Mouse (Mus musculus) myocyte (in vitro differentiated cells): ENCODE measurements around the gene Qprt.

Source experiments
- E2F4 ChIP-seq: IDR thresholded peaks from one replicate; pipeline ENCODE4 v1.6.1; 2011; ENCODE audit warnings: mild to moderate bottlenecking, control low read depth, moderate library complexity; ENCODE audit not compliant: insufficient read depth
- MYOG ChIP-seq, 3 experiments: IDR thresholded peaks; one replicate each; pipeline ENCODE4 v1.6.1; 2011; ENCODE audit warnings: control low read depth in 2 of 3, low read depth in 2 of 3, mild to moderate bottlenecking in 2 of 3; ENCODE audit not compliant: insufficient read length in 2 of 3, control insufficient read depth in 1 of 3, insufficient read depth in 1 of 3
- POLR2AphosphoS2 ChIP-seq: IDR thresholded peaks from one replicate; pipeline ENCODE4 v1.6.1; 2011; ENCODE audit warnings: low read depth, control low read depth; ENCODE audit not compliant: insufficient read length
- TCF3 ChIP-seq: IDR thresholded peaks from one replicate; pipeline ENCODE4 v1.6.1; 2011; ENCODE audit warnings: low read depth, control low read depth; ENCODE audit not compliant: insufficient read length
- USF1 ChIP-seq: IDR thresholded peaks from one replicate; pipeline ENCODE4 v1.6.1; 2011; ENCODE audit warnings: low read depth, mild to moderate bottlenecking, control low read depth, moderate library complexity

- TF ChIP-seq USF1: no peak
- TF ChIP-seq POLR2AphosphoS2: no peak
- TF ChIP-seq E2F4: no peak
- no peak for TF ChIP-seq TCF3
- no peak for TF ChIP-seq MYOG (IDR thresholded peaks at IDR 0.05; ENCODE audit: control insufficient read depth in 1 of 3, insufficient read depth in 1 of 3, insufficient read length in 2 of 3, low read depth in 2 of 3)
These were observed 17.5 kb upstream of the Qprt start for GRCm38 (mm10) chr7:127139562-127139961.
